Mouse (Mus musculus): ENCODE measurements around the gene Bpnt1. TPM values are rescaled to one million over a fixed set of nuclear protein-coding genes. Genes with fewer than 3 reads are reported as not detected.
"Not testable (repeated sequence)": the region's sequence is repeated elsewhere in the genome, so short reads cannot be mapped to it uniquely, and the experiment has no call there.

The Bpnt1 gene
- 10 to 100 TPM; 74.4 to 75.1 TPM for total RNA-seq (2021)
- long read RNA-seq, experiment 1, transcript Bpnt1-201 (9 exons, 2,200 nt), result minor isoform, 18 of 65 reads
- long read RNA-seq, experiment 1, transcript Bpnt1-205 (10 exons, 1,226 nt), result major isoform, 37 of 65 reads
- long read RNA-seq, experiment 1, partial matches to known transcripts, result 1 of 65 reads
- long read RNA-seq, experiment 1, other reads (novel, unspliced or antisense), result 9 of 65 reads
- long read RNA-seq, experiment 2, transcript Bpnt1-201 (9 exons, 2,200 nt), result minor isoform, 16 of 74 reads
- long read RNA-seq, experiment 2, transcript Bpnt1-205 (10 exons, 1,226 nt), result major isoform, 41 of 74 reads
- long read RNA-seq, experiment 2, partial matches to known transcripts, result 1 of 74 reads
- long read RNA-seq, experiment 2, other reads (novel, unspliced or antisense), result 14 of 74 reads

DNA sequence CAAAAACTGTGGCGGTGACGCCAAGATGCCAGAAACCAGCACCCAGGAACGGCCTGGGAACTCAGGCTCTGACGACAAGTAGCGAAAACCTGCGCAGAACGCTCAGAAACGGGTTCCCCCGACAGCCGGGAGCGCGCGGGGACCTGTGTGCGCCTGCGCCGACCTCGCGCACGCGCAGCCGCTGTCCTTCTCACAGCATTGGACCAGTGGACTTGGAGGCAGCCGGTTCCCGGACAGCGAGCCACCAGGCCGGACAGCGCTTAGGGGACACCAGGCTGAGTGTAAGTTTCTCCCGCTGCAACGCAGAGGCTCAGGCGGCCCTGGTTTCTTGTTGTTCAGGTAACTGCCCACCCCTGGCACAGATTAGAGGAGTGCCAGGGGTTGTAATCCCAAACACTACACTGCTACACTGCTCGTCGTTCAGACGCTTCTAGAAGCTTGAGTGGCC lies at the start of gene Bpnt1:
TSS of gene Bpnt1 (plus strand) at position 167 of the 448 bp plus-strand sequence.
- DNase-seq (ENCODE audit: low spot score in 2 of 2), result peak; percentile 83 to 92

DNA sequence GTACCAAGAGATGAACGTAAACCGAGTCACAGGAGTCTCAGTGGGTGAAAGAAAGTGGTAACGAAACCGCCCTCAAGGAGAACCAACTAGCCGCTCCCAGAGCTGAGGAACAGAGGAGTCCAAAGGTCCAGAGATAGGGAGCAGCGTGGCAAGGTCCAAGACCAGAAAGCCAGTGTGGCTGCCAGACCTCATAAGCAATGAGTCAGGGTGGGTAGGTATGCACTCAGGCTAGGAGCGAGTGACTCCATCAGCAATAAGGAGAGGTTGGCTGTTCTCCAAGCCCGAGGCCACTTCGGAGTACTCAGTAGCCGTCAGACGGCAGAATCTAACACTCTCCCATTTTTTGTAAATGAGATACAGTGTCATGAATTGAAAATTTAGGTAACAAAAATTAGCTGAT lies 49.1 kb upstream of the Bpnt1 start:
- no peak for DNase-seq (ENCODE audit: low spot score in 2 of 2)

GRCm38 (mm10) chr1:185283247-185283646 lies 48.7 kb upstream of the Bpnt1 start:
- DNase-seq (ENCODE audit: low spot score in 2 of 2), result no peak

DNA sequence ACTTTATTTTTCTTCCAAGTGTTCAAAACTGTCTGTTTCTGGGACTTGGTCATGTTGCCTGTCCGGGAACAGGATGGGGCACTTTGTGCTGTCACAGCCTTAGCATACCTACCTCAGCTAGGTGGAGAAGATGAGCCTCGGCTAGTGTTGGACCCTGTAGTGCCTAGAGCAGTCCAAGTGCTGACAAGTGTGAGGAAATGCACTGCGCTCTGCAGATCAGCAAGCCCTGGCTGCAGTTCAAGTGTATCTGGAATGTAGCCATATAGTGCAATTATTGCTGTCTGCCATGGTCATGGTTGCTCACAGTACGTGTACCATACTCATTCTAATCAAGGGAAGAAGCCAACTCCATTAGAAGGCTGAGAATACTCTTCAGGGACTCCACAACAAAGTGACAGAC lies 47.2 kb upstream of the Bpnt1 start:
- DNase-seq (ENCODE audit: low spot score in 2 of 2), result peak in 1 of 2 experiments; percentile 28

DNA sequence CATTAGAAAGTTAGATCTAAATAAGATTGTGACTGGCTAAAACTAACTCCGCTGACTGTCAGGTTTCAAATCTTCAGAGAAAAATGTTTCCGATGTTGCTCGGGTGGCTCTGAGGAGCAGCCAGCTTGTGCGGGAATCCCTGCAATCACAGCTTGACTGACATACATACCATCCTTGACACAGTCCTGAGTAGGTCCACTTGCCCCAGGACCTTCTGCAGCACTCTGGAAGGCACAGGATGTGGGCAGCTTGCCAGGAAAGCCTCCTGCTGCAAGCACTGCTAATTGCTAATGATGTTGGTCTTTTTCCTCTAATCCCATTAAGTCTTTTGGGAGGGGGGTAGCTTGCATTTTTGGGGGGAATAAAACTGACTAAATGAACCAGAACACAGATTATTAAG lies 46.8 kb upstream of the Bpnt1 start:
- DNase-seq (ENCODE audit: low spot score in 2 of 2), result peak in 1 of 2 experiments; percentile 28

GRCm38 (mm10) chr1:185287066-185287465 lies 44.9 kb upstream of the Bpnt1 start:
- DNase-seq (ENCODE audit: low spot score in 2 of 2), result no peak

DNA sequence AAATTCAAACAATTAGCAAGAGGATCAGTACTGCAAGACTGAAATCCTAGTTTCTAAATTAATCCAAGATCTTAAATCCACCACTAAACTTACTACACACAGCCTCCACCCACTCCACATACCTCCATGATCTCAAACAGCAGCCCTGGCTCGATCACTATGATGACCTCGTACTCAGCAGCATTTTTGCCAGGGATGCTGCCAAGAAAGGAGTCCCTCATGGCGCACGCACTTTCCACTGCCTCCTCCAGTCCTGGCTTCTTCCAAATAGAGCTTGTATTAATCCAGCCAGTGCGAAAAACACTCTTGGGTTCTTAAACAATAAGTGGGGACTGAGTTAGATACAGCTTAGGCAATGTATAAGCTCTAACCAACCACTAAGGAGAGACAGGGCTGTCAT lies 42.7 kb upstream of the Bpnt1 start:
- DNase-seq (ENCODE audit: low spot score in 2 of 2), result no peak

DNA sequence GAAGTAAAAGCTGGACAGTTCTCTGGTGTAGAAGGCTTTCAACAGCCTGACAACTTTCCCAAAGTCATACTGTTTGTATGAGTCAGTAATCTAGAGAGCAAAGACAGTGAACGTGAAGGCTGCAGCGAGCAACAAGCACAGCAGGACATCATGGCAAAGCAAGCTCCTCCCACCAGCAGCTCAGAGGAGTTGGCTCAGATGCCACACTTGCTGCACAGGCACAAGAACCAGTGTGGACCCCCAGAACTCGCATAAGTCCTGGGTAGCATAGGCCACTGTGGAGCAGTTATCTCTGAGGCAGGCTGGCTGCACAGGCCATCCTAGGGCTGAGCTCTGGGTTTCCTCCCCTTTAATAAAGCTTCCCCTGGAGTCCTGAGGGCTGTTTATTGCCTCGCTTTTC lies 40.6 kb upstream of the Bpnt1 start:
- no peak for DNase-seq (ENCODE audit: low spot score in 2 of 2)

DNA sequence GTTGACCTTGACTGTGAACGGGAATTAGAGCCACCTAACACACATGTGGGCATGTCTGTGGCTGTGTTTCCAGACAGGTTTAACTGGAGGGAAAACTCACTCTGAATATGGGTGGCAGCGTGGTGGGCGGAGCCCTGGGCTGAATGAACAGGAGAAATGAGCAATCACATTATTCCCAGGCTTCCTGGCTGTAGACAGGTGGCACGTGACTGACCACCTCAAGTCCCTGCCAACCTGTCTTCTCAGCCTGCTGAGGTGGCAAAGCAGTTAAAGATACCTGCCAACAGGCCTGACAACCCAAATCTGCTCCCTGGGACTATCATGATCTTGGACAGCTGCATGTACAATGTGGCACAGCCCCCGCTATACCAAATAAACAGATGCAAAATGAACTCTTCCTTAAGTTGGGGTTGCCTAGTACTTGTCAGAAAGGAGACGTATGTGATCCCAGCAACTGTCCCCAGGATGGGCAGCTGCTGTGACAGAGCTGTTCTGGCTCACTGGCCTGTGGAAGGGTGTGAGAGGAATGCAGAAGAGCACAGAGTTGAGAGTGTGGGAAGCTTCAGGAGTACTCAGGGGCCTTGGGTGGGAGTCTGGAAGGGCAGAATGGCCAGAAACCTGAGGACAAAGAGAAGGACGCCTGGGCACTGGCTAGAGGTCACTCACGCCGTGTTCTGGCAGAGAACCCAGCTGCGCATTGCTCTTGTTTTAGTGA lies 39.1 kb upstream of the Bpnt1 start:
- no peak for DNase-seq (ENCODE audit: low spot score in 2 of 2)

GRCm38 (mm10) chr1:185296850-185297249 lies 35.1 kb upstream of the Bpnt1 start:
- DNase-seq (ENCODE audit: low spot score in 2 of 2), result no peak

- no peak for DNase-seq (ENCODE audit: low spot score in 2 of 2)
These were observed 33.5 kb upstream of the Bpnt1 start for GRCm38 (mm10) chr1:185298496-185298895.

- DNase-seq (ENCODE audit: low spot score in 2 of 2), result no peak
These were observed 29.1 kb upstream of the Bpnt1 start for GRCm38 (mm10) chr1:185302816-185303215.

DNA sequence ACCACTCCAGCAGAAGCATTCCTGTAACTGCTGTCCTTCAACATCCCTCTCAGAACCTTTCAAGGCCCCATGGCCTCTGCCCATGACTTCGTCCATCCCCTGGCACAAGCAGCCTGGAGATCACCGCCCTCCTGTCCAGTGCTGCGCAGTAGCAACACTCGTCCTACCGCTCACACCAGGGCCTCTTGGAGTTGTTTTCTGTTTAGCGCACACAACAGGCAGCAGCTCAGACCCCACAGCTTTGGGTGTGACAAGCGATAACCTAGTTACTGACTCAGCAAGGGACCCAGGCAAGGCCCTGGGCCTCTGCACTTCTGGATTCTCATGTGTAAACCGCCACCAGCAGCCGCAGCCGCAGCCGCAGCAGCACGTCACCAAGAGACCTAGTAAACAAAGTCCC lies 25.1 kb upstream of the Bpnt1 start:
- no peak for DNase-seq (ENCODE audit: low spot score in 2 of 2)

GRCm38 (mm10) chr1:185307645-185308044 lies 24.3 kb upstream of the Bpnt1 start:
- DNase-seq (ENCODE audit: low spot score in 2 of 2), result no peak

DNA sequence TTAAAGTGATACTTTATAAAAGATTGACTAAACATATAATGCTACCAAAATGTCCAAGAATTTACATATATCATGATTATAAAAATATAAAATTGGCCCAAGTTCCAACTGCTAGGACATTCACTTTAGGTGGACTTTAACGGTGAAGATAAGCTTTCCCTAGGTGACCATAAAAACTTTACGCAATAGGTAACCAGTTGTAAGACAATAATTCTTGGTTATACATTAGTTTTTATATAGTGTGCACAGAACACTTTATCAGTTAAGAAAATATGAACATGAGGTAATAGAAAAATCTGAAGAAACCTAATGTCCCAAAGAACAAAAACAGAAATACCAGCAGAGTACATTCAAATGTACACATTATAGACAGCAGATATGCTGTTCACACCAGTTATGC lies 23.6 kb upstream of the Bpnt1 start:
- DNase-seq (ENCODE audit: low spot score in 2 of 2), result no peak

DNA sequence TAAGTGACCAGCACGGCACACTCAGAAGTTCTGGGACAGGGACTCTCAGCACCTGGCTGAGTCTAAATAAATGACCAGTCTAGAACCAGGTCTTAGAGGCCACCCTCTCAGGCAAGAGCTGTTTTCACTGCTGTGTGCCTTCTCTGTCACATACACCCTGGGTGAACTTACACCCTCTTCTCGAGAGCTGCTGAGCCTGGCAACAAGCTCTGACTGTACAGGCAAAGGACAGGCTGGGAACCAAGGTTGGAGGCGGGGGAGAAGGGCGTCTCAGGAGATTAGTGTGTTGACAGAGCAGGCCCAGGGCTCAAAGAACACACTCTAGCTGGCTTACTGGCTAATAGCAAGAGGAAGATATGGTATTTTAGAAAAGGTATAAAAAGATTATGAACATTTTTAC lies 23.0 kb upstream of the Bpnt1 start:
- no peak for DNase-seq (ENCODE audit: low spot score in 2 of 2)

DNA sequence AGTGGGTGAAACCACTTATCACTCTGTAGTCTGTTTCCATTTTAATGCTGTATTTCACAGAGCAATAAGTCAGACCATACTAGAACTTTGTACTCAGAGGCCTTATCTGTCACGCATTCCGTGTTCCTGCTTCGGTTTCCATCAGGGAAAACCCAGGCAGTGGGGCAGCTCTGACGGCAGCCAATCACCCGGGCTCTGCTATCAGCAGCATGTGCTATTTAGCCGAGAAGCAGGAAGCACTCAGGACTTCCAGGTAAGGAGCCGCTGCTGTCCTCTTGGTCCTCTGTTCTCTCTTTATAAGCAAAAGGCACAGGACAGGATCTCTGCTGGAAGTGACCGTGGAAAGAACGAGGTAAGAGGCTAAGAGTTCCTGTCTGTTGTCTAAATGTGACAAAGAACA lies 20.0 kb upstream of the Bpnt1 start:
- DNase-seq (ENCODE audit: low spot score in 2 of 2), result no peak

- DNase-seq (ENCODE audit: low spot score in 2 of 2), result no peak
These were observed 17.4 kb upstream of the Bpnt1 start for GRCm38 (mm10) chr1:185314546-185314945.

DNA sequence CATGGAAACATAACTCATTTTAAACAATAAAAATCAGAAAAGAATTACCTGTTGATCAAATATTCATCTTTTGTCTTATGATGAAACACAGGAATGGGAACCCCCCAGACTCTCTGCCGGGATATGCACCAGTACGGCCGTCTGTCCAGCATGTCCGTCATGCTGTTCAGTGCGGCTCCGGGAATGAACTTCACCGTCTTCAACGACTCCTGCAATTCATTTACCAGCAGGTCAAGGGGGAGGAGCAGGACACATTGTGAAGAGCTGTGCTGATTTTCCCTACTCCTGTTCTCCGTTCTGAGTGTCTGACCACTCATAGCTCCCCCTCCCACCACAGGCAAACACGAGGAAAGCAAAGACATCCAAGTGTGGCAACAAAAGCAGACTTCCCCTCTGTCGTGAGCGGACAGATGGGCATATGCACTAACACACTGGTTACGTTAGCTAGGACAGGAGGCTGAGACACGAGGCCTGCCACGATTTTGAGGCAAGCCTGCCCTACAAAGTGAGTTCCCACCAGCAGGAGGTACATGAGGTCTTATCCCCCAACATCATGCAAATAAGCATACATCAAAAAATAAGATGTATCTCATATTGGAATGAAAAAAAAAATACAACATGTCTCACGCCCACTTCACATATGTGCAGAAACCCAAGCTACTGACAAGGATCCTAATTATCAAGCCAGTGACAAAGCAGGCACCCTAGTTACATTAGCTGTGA lies 15.9 kb upstream of the Bpnt1 start:
- peak; percentile 20 to 67 for DNase-seq (ENCODE audit: low spot score in 2 of 2)

- not testable (repeated sequence) for DNase-seq (ENCODE audit: low spot score in 2 of 2)
These were observed 4.1 kb upstream of the Bpnt1 start for GRCm38 (mm10) chr1:185327754-185328345.
